Mouse (Mus musculus): ENCODE data around the gene Stxbp1. TPM values are rescaled to one million over a fixed set of nuclear protein-coding genes. Genes with fewer than 3 reads are reported as not detected.

Gene Stxbp1
- total and polyA plus RNA-seq, 3 experiments, result 3.3 to 13.7 (median 6.1) TPM

GRCm38 (mm10) chr2:32781710-32782109 lies 65.3 kb downstream of the Stxbp1 start:
- DNase-seq (ENCODE audit: low spot score) (no peak), ATAC-seq (ENCODE audit: extremely low read depth, insufficient number of reproducible peaks, low FRiP score, poor library complexity, severe bottlenecking) (no peak)
- no peak overlapping the region for H3K4me3 ChIP-seq (ENCODE audit: low read depth, low read length)
- H3K4me1 ChIP-seq (ENCODE audit: insufficient read depth, low read depth, low read length), result peaks cover 4% of the 10 kb centered on the region
- TF ChIP-seq GATA2 (IDR thresholded peaks at IDR 0.05; ENCODE audit: borderline replicate concordance, low read depth, low read length) (no peak), GATA1 (IDR thresholded peaks at IDR 0.05; ENCODE audit: borderline replicate concordance, low read length) (no peak), POLR2AphosphoS5 (IDR thresholded peaks at IDR 0.05; ENCODE audit: insufficient replicate concordance, low read depth, low read length) (no peak)
- H3K36me3 ChIP-seq (replicated peaks), result peaks cover 23% of the 10 kb centered on the region
- H3K27me3 ChIP-seq (ENCODE audit: insufficient read depth, low read length), result peaks cover 22% of the 10 kb centered on the region
- no peaks in the 10 kb centered on the region for H3K9me3 ChIP-seq (replicated peaks)

- DNase-seq (ENCODE audit: low spot score) (no peak), ATAC-seq (ENCODE audit: extremely low read depth, insufficient number of reproducible peaks, low FRiP score, poor library complexity, severe bottlenecking) (no peak)
- H3K27me3 ChIP-seq (ENCODE audit: insufficient read depth, low read length), result 0 out of 2 replicates have a peak, but pooled peaks cover 15% of the 10 kb centered on the region
- H3K4me1 ChIP-seq (ENCODE audit: insufficient read depth, low read depth, low read length), result peaks cover 23% of the 10 kb centered on the region
- H3K36me3 ChIP-seq (replicated peaks), result peaks cover 28% of the 10 kb centered on the region
- no peaks in the 10 kb centered on the region for H3K9me3 ChIP-seq (replicated peaks)
- TF ChIP-seq CTCF (IDR thresholded peaks at IDR 0.05; ENCODE audit: low read depth, low read length) (no peak), TAL1 (conservative IDR thresholded peaks at IDR 0.05; ENCODE audit: low read depth, low read length) (no peak), GATA1 (IDR thresholded peaks at IDR 0.05; ENCODE audit: borderline replicate concordance, low read length) (no peak), POLR2AphosphoS5 (IDR thresholded peaks at IDR 0.05; ENCODE audit: insufficient replicate concordance, low read depth, low read length) (no peak), GATA2 (IDR thresholded peaks at IDR 0.05; ENCODE audit: borderline replicate concordance, low read depth, low read length) (no peak)
- H3K4me3 ChIP-seq (ENCODE audit: low read depth, low read length), result no peak overlapping the region
These were observed 67.3 kb downstream of the Stxbp1 start for GRCm38 (mm10) chr2:32779714-32780113.

- peaks cover 15% of the 10 kb centered on the region; the same call in 1 of the 2 replicates for H3K27me3 ChIP-seq (ENCODE audit: insufficient read depth, low read length)
- no peaks in the 10 kb centered on the region for H3K9me3 ChIP-seq (replicated peaks)
- peaks cover 26% of the 10 kb centered on the region for H3K4me1 ChIP-seq (ENCODE audit: insufficient read depth, low read depth, low read length)
- DNase-seq (ENCODE audit: low spot score) (no peak), ATAC-seq (ENCODE audit: extremely low read depth, insufficient number of reproducible peaks, low FRiP score, poor library complexity, severe bottlenecking) (no peak)
- no peak for TF ChIP-seq CTCF (IDR thresholded peaks at IDR 0.05; ENCODE audit: low read depth, low read length)
- no peak for TF ChIP-seq POLR2AphosphoS5 (IDR thresholded peaks at IDR 0.05; ENCODE audit: insufficient replicate concordance, low read depth, low read length)
- TF ChIP-seq GATA2 (IDR thresholded peaks at IDR 0.05; ENCODE audit: borderline replicate concordance, low read depth, low read length), result no peak
- TF ChIP-seq TAL1 (conservative IDR thresholded peaks at IDR 0.05; ENCODE audit: low read depth, low read length), result no peak
- no peak for TF ChIP-seq GATA1 (IDR thresholded peaks at IDR 0.05; ENCODE audit: borderline replicate concordance, low read length)
- H3K4me3 ChIP-seq (ENCODE audit: low read depth, low read length), result no peak overlapping the region
- H3K36me3 ChIP-seq (replicated peaks), result peaks cover 28% of the 10 kb centered on the region
These were observed 67.9 kb downstream of the Stxbp1 start for GRCm38 (mm10) chr2:32779131-32779530.

GRCm38 (mm10) chr2:32778081-32778480 lies 69.0 kb downstream of the Stxbp1 start:
- ATAC-seq (ENCODE audit: extremely low read depth, insufficient number of reproducible peaks, low FRiP score, poor library complexity, severe bottlenecking) (no peak), DNase-seq (ENCODE audit: low spot score) (no peak)
- no peak overlapping the region for H3K4me3 ChIP-seq (ENCODE audit: low read depth, low read length)
- no peaks in the 10 kb centered on the region for H3K9me3 ChIP-seq (replicated peaks)
- peaks cover 28% of the 10 kb centered on the region for H3K36me3 ChIP-seq (replicated peaks)
- peaks cover 18% of the 10 kb centered on the region; the same call in 1 of the 2 replicates for H3K27me3 ChIP-seq (ENCODE audit: insufficient read depth, low read length)
- H3K4me1 ChIP-seq (ENCODE audit: insufficient read depth, low read depth, low read length), result peaks cover 26% of the 10 kb centered on the region
- no peak for TF ChIP-seq GATA1 (IDR thresholded peaks at IDR 0.05; ENCODE audit: borderline replicate concordance, low read length)
- TF ChIP-seq CTCF (IDR thresholded peaks at IDR 0.05; ENCODE audit: low read depth, low read length), result no peak
- TF ChIP-seq POLR2AphosphoS5 (IDR thresholded peaks at IDR 0.05; ENCODE audit: insufficient replicate concordance, low read depth, low read length), result no peak
- no peak for TF ChIP-seq TAL1 (conservative IDR thresholded peaks at IDR 0.05; ENCODE audit: low read depth, low read length)
- TF ChIP-seq GATA2 (IDR thresholded peaks at IDR 0.05; ENCODE audit: borderline replicate concordance, low read depth, low read length), result no peak

GRCm38 (mm10) chr2:32776192-32776591 lies 70.9 kb downstream of the Stxbp1 start:
- TF ChIP-seq GATA1 (IDR thresholded peaks at IDR 0.05; ENCODE audit: borderline replicate concordance, low read length) (no peak), GATA2 (IDR thresholded peaks at IDR 0.05; ENCODE audit: borderline replicate concordance, low read depth, low read length) (no peak), TAL1 (conservative IDR thresholded peaks at IDR 0.05; ENCODE audit: low read depth, low read length) (no peak), CTCF (IDR thresholded peaks at IDR 0.05; ENCODE audit: low read depth, low read length) (no peak), POLR2AphosphoS5 (IDR thresholded peaks at IDR 0.05; ENCODE audit: insufficient replicate concordance, low read depth, low read length) (no peak)
- Histone ChIP-seq H3K27me3 (ENCODE audit: insufficient read depth, low read length) (peaks cover 18% of the 10 kb centered on the region), H3K4me3 (ENCODE audit: low read depth, low read length) (peak overlapping the region; percentile 78), H3K36me3 (replicated peaks) (peaks cover 28% of the 10 kb centered on the region), H3K4me1 (ENCODE audit: insufficient read depth, low read depth, low read length) (peaks cover 36% of the 10 kb centered on the region), H3K9me3 (replicated peaks) (no peaks in the 10 kb centered on the region)
- no peak for ATAC-seq (ENCODE audit: extremely low read depth, insufficient number of reproducible peaks, low FRiP score, poor library complexity, severe bottlenecking)
- peak; percentile 15 for DNase-seq (ENCODE audit: low spot score)

GRCm38 (mm10) chr2:32775359-32776074 lies 71.5 kb downstream of the Stxbp1 start, which contains the start of the genes Ttc16 and Ptrh1:
Gene Ttc16 (minus strand): TSS chr2:32775633.
Gene Ptrh1 (plus strand): TSS chr2:32775786.
- TF ChIP-seq TAL1 (conservative IDR thresholded peaks at IDR 0.05; ENCODE audit: low read depth, low read length) (no peak), POLR2AphosphoS5 (IDR thresholded peaks at IDR 0.05; ENCODE audit: insufficient replicate concordance, low read depth, low read length) (no peak), CTCF (IDR thresholded peaks at IDR 0.05; ENCODE audit: low read depth, low read length) (no peak), GATA1 (IDR thresholded peaks at IDR 0.05; ENCODE audit: borderline replicate concordance, low read length) (no peak), GATA2 (IDR thresholded peaks at IDR 0.05; ENCODE audit: borderline replicate concordance, low read depth, low read length) (no peak)
- H3K9me3 ChIP-seq (replicated peaks), result no peaks in the 10 kb centered on the region
- peaks cover 36% of the 10 kb centered on the region for H3K4me1 ChIP-seq (ENCODE audit: insufficient read depth, low read depth, low read length)
- H3K27me3 ChIP-seq (ENCODE audit: insufficient read depth, low read length), result peaks cover 17% of the 10 kb centered on the region
- ATAC-seq (ENCODE audit: extremely low read depth, insufficient number of reproducible peaks, low FRiP score, poor library complexity, severe bottlenecking) (peak; percentile 96), DNase-seq (ENCODE audit: low spot score) (peak; percentile 99)
- peak within 1 kb of the TSS; percentile 78 for H3K4me3 ChIP-seq (ENCODE audit: low read depth, low read length)
- H3K36me3 ChIP-seq (replicated peaks), result peaks cover 28% of the 10 kb centered on the region

Measured in G1E (cell line).